Mouse (Mus musculus): ENCODE measurements around the gene Dcun1d2. TPM values are rescaled to one million over a fixed set of nuclear protein-coding genes. Genes with fewer than 3 reads are reported as not detected.
A peak's percentile ranks its signal among the peaks of the same experiment; 100 is the strongest.

Dcun1d2 gene
- polyA plus RNA-seq, 1 experiment: 19.1 TPM

DNA sequence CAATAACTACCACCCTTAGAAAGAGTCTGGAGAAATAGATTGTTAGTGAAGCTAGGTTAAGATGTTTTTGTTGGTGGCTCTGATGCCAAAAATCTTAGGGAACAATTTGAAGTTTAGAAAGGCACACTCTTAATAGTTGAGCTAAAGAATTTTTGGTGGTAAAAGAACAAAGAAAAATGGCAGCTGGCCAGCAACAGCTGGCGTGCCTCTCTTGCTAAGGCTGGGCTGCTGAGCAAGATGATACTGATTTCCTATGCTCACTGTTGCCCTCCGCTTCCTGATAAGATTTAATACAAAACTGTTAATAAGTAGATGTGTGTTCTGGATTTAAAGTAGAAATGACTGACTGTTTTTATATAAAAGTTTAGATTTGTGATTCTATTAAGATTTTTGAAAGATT, 20.4 kb downstream of the Dcun1d2 start:
- no peaks in the 10 kb centered on the region for H3K4me1 ChIP-seq (ENCODE audit: control insufficient read depth, insufficient read depth, low read length)
- TF ChIP-seq POLR2A (IDR thresholded peaks at IDR 0.05; ENCODE audit: low read depth, low read length): no peak
- no peak for TF ChIP-seq CTCF (IDR thresholded peaks at IDR 0.05; ENCODE audit: borderline replicate concordance, insufficient read depth, low read length)
- no peak overlapping the region for H3K4me3 ChIP-seq (ENCODE audit: insufficient read depth, low read length)
- H3K27ac ChIP-seq (ENCODE audit: insufficient read depth, low read length): no peak overlapping the region

DNA sequence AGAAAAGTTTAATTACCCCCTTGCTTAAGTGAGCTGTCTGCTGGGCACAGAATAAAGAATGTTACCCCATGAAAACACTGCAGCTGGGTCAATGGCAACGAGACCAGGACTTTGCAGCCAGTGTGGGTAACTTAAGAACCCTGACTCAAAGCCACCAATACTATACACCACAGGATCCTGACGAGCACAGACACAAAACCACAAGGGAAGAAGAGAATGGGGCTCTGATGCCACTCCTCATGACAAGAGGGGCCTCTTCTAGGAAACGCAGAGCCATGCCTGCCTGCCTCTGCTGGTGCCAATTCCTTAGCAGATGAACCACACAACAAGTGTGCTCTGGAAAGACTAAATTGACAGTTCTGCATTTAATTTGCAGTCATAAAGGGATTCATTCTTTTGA, 24.6 kb downstream of the Dcun1d2 start:
- H3K4me1 ChIP-seq (ENCODE audit: control insufficient read depth, insufficient read depth, low read length): no peaks in the 10 kb centered on the region
- H3K27ac ChIP-seq (ENCODE audit: insufficient read depth, low read length): no peak overlapping the region
- TF ChIP-seq POLR2A (IDR thresholded peaks at IDR 0.05; ENCODE audit: low read depth, low read length) (no peak), CTCF (IDR thresholded peaks at IDR 0.05; ENCODE audit: borderline replicate concordance, insufficient read depth, low read length) (no peak)
- H3K4me3 ChIP-seq (ENCODE audit: insufficient read depth, low read length): no peak overlapping the region

GRCm38 (mm10) chr8:13254019-13254418, 33.9 kb downstream of the Dcun1d2 start, which contains the start of gene Adprhl1:
TSS of gene Adprhl1 (minus strand) at chr8:13254162.
- TF ChIP-seq POLR2A (IDR thresholded peaks at IDR 0.05; ENCODE audit: low read depth, low read length): no peak
- TF ChIP-seq CTCF (IDR thresholded peaks at IDR 0.05; ENCODE audit: borderline replicate concordance, insufficient read depth, low read length): peak; percentile 92
- Histone ChIP-seq H3K4me3 (ENCODE audit: insufficient read depth, low read length) (no peak within 1 kb of the TSS), H3K27ac (ENCODE audit: insufficient read depth, low read length) (no peak within 1 kb of the TSS), H3K4me1 (ENCODE audit: control insufficient read depth, insufficient read depth, low read length) (no peaks in the 10 kb centered on the region)

DNA sequence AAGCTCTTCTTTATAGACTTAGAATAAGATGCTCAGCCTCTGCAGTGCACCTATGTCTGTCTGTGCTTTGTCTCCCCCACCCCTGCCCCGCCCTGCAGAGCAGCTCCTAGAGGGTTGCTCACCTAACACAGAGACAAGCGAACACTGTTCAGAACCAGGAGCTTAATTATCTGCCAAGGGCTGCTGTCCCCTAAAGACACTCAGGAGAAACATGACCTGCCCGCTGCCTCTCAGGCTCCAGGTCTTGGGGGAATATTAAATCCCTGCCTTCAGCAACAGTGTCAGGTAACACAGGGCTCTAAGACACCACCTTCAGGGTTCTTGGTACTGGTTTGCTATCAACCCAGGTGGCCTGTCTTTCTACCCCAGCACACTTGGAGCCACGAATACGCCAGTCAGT, 34.5 kb downstream of the Dcun1d2 start:
- Histone ChIP-seq H3K4me3 (ENCODE audit: insufficient read depth, low read length) (no peak overlapping the region), H3K27ac (ENCODE audit: insufficient read depth, low read length) (no peak overlapping the region), H3K4me1 (ENCODE audit: control insufficient read depth, insufficient read depth, low read length) (no peaks in the 10 kb centered on the region)
- TF ChIP-seq POLR2A (IDR thresholded peaks at IDR 0.05; ENCODE audit: low read depth, low read length): no peak
- TF ChIP-seq CTCF (IDR thresholded peaks at IDR 0.05; ENCODE audit: borderline replicate concordance, insufficient read depth, low read length): no peak

DNA sequence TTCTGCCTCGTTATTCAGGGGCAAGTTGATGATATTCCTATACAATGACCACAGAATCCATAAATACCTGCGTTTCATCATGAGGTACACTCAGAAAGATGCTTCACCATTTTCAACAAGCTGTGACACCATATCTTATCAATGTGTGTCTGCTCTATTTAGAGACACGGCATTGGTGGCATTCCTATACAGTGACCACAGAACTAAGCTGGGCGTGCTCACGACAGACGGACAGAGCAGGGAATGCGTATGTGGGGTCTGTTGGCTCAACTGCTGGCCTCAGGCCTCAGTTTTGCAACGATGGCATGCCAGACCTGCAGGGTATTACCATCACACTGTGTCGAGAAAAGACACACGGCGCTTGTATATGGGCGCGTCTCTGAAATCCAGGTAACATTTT, 35.1 kb downstream of the Dcun1d2 start:
- Histone ChIP-seq H3K4me1 (ENCODE audit: control insufficient read depth, insufficient read depth, low read length) (no peaks in the 10 kb centered on the region), H3K4me3 (ENCODE audit: insufficient read depth, low read length) (no peak overlapping the region), H3K27ac (ENCODE audit: insufficient read depth, low read length) (no peak overlapping the region)
- TF ChIP-seq CTCF (IDR thresholded peaks at IDR 0.05; ENCODE audit: borderline replicate concordance, insufficient read depth, low read length) (no peak), POLR2A (IDR thresholded peaks at IDR 0.05; ENCODE audit: low read depth, low read length) (no peak)

GRCm38 (mm10) chr8:13244343-13244880, 43.5 kb downstream of the Dcun1d2 start:
- Histone ChIP-seq H3K4me3 (ENCODE audit: insufficient read depth, low read length) (no peak overlapping the region), H3K4me1 (ENCODE audit: control insufficient read depth, insufficient read depth, low read length) (no peaks in the 10 kb centered on the region), H3K27ac (ENCODE audit: insufficient read depth, low read length) (no peak overlapping the region)
- no peak for TF ChIP-seq POLR2A (IDR thresholded peaks at IDR 0.05; ENCODE audit: low read depth, low read length)
- no peak for TF ChIP-seq CTCF (IDR thresholded peaks at IDR 0.05; ENCODE audit: borderline replicate concordance, insufficient read depth, low read length)

DNA sequence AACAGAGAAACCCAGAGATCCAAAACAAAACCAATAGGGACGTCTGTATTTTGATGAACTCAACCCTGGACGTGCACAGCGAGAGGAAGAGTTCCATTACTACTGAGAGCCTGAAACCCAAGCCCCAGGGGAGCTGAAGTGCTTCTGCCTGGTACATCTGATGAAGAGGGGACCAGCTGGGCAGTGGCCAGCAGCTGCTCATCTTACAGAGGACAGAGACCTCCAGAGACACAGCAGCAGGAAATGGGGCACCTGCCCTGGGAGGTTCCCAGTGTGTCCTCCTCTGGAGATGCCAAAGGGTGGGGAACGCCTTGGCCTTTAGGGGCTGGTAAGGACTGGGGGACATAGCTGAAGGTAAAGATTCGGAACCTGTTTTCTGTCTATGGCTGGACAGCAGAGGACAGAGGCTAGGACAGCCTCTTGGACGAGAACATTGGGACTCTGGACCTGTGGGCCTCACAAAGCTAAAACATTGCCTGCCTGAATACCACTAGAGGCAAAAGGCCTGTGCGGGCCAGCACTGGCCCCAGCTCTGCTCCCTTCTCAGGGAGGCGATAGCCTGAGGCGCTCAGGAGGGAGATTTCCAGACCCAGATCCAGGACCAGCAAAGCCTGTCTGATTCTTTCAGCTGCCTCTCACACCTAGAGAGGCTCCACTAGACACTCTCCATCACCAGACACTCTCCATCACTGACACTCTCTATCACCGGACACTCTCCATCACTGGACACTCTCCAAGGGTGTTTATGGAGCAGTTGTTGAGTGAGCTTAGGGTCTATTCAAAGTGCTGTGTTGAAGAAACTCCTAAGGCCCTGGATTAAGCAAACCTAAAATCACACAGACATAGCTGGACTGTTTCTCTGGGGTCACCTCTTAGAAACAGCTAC, 44.7 kb downstream of the Dcun1d2 start:
- Histone ChIP-seq H3K4me3 (ENCODE audit: insufficient read depth, low read length) (no peak overlapping the region), H3K27ac (ENCODE audit: insufficient read depth, low read length) (no peak overlapping the region), H3K4me1 (ENCODE audit: control insufficient read depth, insufficient read depth, low read length) (no peaks in the 10 kb centered on the region)
- TF ChIP-seq CTCF (IDR thresholded peaks at IDR 0.05; ENCODE audit: borderline replicate concordance, insufficient read depth, low read length) (no peak), POLR2A (IDR thresholded peaks at IDR 0.05; ENCODE audit: low read depth, low read length) (no peak)

DNA sequence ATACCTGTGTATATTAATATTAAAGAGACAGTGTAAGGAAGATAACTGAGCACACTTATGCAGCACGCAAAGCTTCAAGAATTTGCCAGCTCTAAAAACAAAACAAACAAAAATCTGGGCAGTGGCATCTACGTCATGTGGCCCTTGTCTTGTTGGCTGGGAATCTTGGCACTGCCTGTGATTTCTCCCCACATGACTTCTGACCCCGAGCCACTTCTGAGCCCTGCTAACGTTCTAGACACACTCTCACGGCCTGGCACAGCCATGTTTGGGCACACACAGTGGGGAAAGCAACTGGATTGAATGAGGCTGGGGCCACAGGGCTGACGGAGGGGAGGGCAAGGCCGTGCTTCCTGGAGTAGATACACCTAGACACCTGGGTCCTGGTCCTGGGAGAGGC, 47.2 kb downstream of the Dcun1d2 start:
- TF ChIP-seq POLR2A (IDR thresholded peaks at IDR 0.05; ENCODE audit: low read depth, low read length) (no peak), CTCF (IDR thresholded peaks at IDR 0.05; ENCODE audit: borderline replicate concordance, insufficient read depth, low read length) (no peak)
- Histone ChIP-seq H3K27ac (ENCODE audit: insufficient read depth, low read length) (no peak overlapping the region), H3K4me1 (ENCODE audit: control insufficient read depth, insufficient read depth, low read length) (no peaks in the 10 kb centered on the region), H3K4me3 (ENCODE audit: insufficient read depth, low read length) (no peak overlapping the region)

DNA sequence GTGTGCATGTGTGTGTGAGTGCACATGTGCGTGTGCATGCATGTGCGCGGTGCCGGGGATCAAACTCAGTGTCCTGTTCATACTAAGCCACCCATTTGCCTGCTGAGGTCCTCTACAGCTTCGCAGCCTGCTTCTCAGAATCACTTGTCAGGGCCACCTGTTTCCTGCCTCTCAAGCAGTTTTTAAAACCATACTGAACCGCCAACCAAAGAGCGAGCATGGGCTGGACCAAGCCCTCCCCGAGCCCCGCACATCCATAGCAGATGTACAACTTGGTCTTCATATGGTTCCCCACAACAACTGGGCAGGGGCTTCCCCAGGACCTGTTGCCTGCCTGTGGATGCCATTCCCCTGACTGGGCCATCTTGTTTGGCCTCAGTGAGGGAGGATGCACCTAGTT, 47.9 kb downstream of the Dcun1d2 start:
- no peak overlapping the region for H3K27ac ChIP-seq (ENCODE audit: insufficient read depth, low read length)
- H3K4me3 ChIP-seq (ENCODE audit: insufficient read depth, low read length): no peak overlapping the region
- no peaks in the 10 kb centered on the region for H3K4me1 ChIP-seq (ENCODE audit: control insufficient read depth, insufficient read depth, low read length)
- TF ChIP-seq POLR2A (IDR thresholded peaks at IDR 0.05; ENCODE audit: low read depth, low read length) (no peak), CTCF (IDR thresholded peaks at IDR 0.05; ENCODE audit: borderline replicate concordance, insufficient read depth, low read length) (no peak)

DNA sequence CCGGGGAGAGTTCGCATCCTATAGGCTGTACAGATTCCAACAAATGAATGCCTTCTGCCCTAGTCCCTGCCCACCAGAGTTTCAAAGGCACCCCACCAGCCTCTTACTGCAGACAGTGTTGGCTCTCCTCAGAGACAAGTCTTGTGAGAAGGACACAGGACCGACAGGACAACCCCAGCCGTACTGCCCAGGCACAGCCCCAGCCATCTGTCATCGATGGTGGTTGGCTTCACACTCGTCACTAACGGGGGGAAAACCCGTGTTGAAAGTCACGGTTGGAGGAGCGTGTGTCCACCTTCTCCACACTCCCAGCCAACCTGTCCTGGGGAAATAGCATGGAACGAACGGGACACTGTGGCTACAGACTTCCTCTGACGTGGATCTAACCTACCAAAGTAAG, 53.1 kb downstream of the Dcun1d2 start:
- H3K4me3 ChIP-seq (ENCODE audit: insufficient read depth, low read length): no peak overlapping the region
- H3K27ac ChIP-seq (ENCODE audit: insufficient read depth, low read length): no peak overlapping the region
- TF ChIP-seq POLR2A (IDR thresholded peaks at IDR 0.05; ENCODE audit: low read depth, low read length) (no peak), CTCF (IDR thresholded peaks at IDR 0.05; ENCODE audit: borderline replicate concordance, insufficient read depth, low read length) (no peak)
- H3K4me1 ChIP-seq (ENCODE audit: control insufficient read depth, insufficient read depth, low read length): no peaks in the 10 kb centered on the region

All from embryonic fibroblast, embryonic 13.5 days (primary cell).